Mouse (Mus musculus) cerebellum, postnatal 25 days (tissue): ENCODE measurements around the gene Fzd2.

Experiments used
- DNase-seq, 2 experiments: peaks; one replicate each; pipeline ENCODE4 v3.0.0; 2021; ENCODE audit warnings: mixed read lengths in 2 of 2

Gene Fzd2

GRCm38 (mm10) chr11:102623876-102624789, 19.9 kb downstream of the Fzd2 start:
- DNase-seq: no peak

GRCm38 (mm10) chr11:102624888-102625407, 20.8 kb downstream of the Fzd2 start:
- peak; percentile 39 to 48 for DNase-seq

DNA sequence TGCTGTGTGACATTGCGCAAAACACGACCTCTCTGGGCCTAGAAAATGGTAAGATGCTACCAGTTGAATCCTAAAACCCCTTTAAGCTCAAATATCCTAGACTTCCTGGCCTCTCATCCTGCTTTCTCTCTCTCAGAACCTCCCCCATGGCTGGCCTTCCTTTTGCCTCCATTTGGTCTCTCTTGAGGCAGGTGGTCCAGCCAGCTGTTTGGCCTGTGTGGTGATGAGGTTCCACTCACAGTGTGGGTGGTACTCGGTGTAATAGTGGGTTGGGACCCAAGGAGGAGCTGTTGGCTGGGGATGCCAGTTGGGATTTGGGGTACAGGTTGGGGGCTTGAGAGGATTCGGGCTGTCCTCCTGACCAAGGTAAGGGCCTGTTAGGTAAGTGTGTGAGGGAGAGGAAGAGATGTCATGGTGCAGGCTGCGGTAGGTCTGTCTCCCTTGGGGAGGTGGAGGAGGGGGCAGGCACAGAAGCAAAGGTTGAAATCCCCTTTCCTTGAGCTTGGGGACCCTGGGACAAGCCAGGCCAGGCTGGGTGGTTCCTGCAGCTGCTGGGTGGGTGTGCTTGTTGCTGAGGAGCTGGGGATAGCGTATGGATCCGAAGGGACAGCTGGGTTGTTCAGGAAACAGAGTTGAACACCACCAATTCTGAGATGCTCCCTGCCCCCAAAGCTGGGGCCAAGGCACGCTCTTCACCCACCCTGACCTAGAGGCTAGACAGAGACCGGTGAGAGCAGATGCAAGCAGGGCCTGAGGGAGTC, 23.2 kb downstream of the Fzd2 start:
- no peak for DNase-seq

DNA sequence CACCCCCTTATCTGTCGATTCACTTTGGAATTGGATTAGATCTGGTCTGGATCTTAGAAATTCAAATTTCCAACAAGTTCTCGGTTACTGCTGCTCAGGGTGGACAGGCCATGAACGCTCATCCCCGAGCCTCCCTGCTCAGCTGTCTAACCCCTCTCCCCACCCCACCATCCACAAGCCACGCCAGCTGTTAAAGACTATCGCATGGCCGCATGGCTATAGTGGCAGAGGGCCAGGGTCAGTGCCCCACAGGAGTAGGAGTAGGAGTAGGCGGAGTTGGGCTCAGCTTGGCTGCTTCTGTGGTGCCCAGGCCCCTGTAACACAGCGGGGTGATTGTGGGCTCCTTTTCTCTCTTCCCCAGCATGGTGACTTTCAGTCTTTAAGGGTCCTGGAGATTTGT, 24.3 kb downstream of the Fzd2 start:
- no peak for DNase-seq

GRCm38 (mm10) chr11:102629375-102629774, 25.2 kb downstream of the Fzd2 start:
- DNase-seq: no peak

- no peak for DNase-seq
Measured at GRCm38 (mm10) chr11:102630731-102631130, 26.5 kb downstream of the Fzd2 start.

DNA sequence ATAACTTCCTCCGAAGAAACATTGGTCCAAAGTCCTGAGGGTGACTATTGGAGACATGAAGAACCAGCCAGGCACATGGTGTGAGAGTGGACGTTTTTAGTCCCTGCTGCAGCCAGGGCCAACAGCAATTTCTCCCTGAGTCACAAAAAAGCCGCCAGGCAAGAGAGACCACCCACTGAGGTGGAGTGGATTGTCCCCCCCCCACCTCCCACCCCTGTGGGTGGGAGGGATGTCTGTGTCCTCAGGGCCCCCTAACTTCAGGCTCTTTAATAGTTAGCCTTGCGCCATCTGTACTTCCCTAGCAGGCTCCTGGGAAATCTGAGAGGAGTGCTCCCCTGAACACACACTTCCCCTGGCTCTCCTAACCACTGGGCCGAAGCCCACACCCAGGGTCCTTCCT, 27.0 kb downstream of the Fzd2 start:
- no peak for DNase-seq

DNA sequence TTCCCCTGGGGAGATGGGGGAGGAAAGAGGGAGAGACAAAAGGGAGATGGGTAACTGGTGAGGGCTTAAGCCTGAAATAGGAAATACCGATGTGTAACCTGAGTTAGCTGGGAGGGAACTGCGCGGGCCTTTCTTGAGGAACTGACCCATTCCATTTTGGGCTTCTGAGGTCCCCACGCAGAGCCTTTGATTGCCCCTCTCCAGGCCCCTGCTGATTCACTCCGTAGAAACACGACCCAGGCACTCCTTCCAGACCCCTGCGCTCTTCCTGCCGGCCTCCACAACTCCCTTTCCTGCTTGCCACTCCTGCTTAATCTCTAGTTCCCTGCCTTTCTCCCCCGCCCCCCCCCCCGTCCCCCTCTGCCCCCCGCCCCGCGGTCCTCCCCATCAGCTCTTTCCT, 28.5 kb downstream of the Fzd2 start:
- no peak for DNase-seq

DNA sequence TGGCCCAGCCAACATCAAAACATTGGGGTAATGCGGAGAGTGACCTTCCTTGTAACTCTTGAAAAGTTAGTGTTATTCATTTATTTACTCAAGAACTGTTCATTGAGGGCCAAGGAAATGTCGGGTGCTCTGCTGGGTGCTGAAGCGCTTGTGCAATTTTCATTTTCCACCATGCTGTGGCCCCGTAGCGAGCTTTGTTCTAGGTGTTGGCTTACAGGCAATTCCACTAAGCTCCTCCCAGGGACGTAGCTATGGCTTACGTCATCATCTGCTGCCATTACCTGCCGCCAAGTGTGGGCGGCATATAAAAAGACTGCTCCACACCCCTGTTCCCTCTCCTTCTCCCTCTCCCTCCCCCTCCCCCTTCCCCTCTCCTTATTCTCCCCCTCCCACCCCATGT, 29.2 kb downstream of the Fzd2 start:
- DNase-seq: peak in 1 of 2 experiments; percentile 13

- no peak for DNase-seq
Measured at GRCm38 (mm10) chr11:102636887-102637286, 32.7 kb downstream of the Fzd2 start.

- no peak for DNase-seq
Measured at GRCm38 (mm10) chr11:102643891-102644382, 39.7 kb downstream of the Fzd2 start.

- DNase-seq: no peak
Measured at GRCm38 (mm10) chr11:102646226-102646625, 42.0 kb downstream of the Fzd2 start.

DNA sequence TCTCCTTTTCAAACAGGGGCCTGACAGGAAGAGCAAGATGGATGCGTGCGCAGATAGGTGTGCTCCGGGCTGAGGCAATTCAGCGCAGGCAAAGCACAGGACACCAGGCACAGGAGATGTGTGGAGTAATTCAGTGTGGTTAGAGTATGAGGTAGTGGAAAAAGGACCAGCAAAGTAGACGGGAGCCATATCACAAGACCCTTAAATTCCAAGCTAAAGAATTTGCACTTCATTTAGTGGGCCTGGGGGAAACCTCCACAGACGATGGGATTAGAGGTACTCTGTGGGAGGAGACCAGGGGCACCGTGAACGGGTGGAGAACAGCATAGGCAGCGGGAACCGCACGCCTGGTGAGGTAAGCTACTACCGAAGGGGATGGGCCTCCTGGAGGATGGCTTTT, 43.7 kb downstream of the Fzd2 start:
- DNase-seq: no peak

DNA sequence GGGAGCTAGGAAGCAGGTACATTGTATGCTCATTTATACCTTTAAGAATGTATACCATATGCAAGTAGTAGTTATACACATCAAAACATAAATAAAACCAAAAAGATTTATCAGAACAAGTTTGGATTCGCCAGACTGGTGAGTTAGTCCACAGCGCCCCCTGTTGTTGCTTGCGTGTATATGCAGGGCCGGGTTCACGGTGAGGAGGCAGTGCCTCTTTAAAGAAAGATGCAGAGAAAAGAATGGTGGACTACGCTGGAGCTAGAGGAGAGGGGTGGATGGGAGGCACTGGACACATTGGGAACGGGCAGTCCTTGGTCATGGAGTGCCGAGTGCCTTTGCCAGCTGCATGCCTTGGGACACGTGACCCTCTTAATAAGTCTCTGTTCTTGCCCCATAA, 47.2 kb downstream of the Fzd2 start:
- peak; percentile 72 to 84 for DNase-seq

GRCm38 (mm10) chr11:102652844-102653243, 48.6 kb downstream of the Fzd2 start:
- DNase-seq: peak in 1 of 2 experiments; percentile 29

GRCm38 (mm10) chr11:102655888-102656287, 51.7 kb downstream of the Fzd2 start:
- no peak for DNase-seq

- DNase-seq: no peak
Measured at GRCm38 (mm10) chr11:102656326-102656926, 52.2 kb downstream of the Fzd2 start.

DNA sequence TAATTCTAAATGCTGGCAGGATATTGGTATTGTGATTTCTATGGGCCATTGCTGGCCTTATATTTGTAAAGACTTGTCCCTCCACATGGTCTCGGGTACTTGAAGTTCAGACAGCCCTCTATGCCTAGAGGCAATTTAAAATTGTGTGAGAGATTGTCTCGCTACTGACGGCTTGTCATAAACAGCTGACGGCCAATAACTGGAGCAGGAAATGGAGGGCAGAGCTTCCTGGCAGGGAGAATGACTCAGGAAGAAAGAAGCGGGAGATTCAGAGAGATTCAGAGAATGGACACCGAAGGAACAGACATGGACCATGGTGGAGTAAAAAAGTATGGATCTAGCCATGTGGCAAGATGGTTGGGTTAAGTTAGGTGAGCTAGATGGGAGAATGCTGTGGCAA, 52.7 kb downstream of the Fzd2 start:
- no peak for DNase-seq
